Mouse (Mus musculus) CH12.LX (cell line): Measurements from ENCODE around the gene Ccdc142. TPM values are rescaled to one million over a fixed set of nuclear protein-coding genes. Genes with fewer than 3 reads are reported as not detected.

Source experiments
- DNase-seq: peaks from one replicate; pipeline ENCODE4 v3.0.0-alpha.2; 2013; ENCODE audit errors: extremely low read depth
- H3K27ac ChIP-seq: 2 replicates; pipeline ENCODE4 v1.5.1; 2012; ENCODE audit warnings: low read depth, mild to moderate bottlenecking, control low read depth, moderate library complexity; ENCODE audit not compliant: insufficient read depth
- H3K27me3 ChIP-seq: replicated peaks from 2 replicates; pipeline ENCODE3; 2012; ENCODE audit warnings: inconsistent platforms
- H3K36me3 ChIP-seq, 2 experiments: replicated peaks in 1 of 2; 2 replicates each; pipeline versions ENCODE3 to v1.6.1; 2012; ENCODE audit warnings: inconsistent platforms in 1 of 2, low read length in 1 of 2, mild to moderate bottlenecking in 1 of 2, mixed read lengths in 1 of 2, moderate library complexity in 1 of 2; ENCODE audit not compliant: control insufficient read depth in 1 of 2, insufficient read depth in 1 of 2
- H3K4me1 ChIP-seq, 2 experiments: 2 replicates each; pipeline ENCODE4 v1.6.1; 2012; ENCODE audit warnings: inconsistent platforms in 1 of 2, moderate library complexity in 1 of 2; ENCODE audit not compliant: insufficient read depth in 2 of 2, control insufficient read depth in 1 of 2
- H3K4me2 ChIP-seq: 2 replicates; pipeline ENCODE4 v1.6.1; 2012; ENCODE audit warnings: low read depth, mild to moderate bottlenecking, control low read depth; ENCODE audit not compliant: poor library complexity, insufficient read depth, severe bottlenecking
- H3K4me3 ChIP-seq, 3 experiments: fragments of 150-350 bp in 1 of 3; sonication (generic) in 1 of 3; replicated peaks in 1 of 3; 2 replicates each; pipeline versions ENCODE3 to v1.5.1; 2011 to 2012; ENCODE audit warnings: low read depth in 2 of 3, low read length in 2 of 3, mild to moderate bottlenecking in 2 of 3, moderate library complexity in 2 of 3, control low read depth in 1 of 3, improper control_type of control experiment in 1 of 3, inconsistent platforms in 1 of 3, mixed read lengths in 1 of 3; ENCODE audit not compliant: poor library complexity in 1 of 3
- H3K79me2 ChIP-seq: replicated peaks from 2 replicates; pipeline ENCODE4 v1.6.1; 2012; ENCODE audit warnings: mild to moderate bottlenecking, moderate library complexity; ENCODE audit not compliant: control insufficient read depth, poor library complexity, insufficient read depth, severe bottlenecking; ENCODE audit errors: extremely low read depth
- H3K9ac ChIP-seq: 2 replicates; pipeline ENCODE4 v1.6.1; 2012; ENCODE audit warnings: low read depth, mild to moderate bottlenecking, control low read depth, moderate library complexity; ENCODE audit not compliant: insufficient read depth
- H3K9me3 ChIP-seq: replicated peaks from 2 replicates; pipeline ENCODE3; 2012; ENCODE audit warnings: low read length, inconsistent platforms, mixed read lengths
- BHLHE40 ChIP-seq: IDR thresholded peaks from 2 replicates; pipeline ENCODE4 v1.6.1; 2011; ENCODE audit warnings: mild to moderate bottlenecking, low read depth, low read length, improper control_type of control experiment
- CHD2 ChIP-seq: IDR thresholded peaks from 2 replicates; pipeline ENCODE4 v1.6.1; 2011; ENCODE audit warnings: low read length, improper control_type of control experiment
- EP300 ChIP-seq: IDR thresholded peaks from 2 replicates; pipeline ENCODE4 v1.6.1; 2011; ENCODE audit warnings: low read length, improper control_type of control experiment
- ETS1 ChIP-seq: conservative IDR thresholded peaks from 2 replicates; pipeline ENCODE4 v1.6.1; 2012; ENCODE audit warnings: low read depth, mild to moderate bottlenecking, inconsistent platforms, low read length, improper control_type of control experiment, moderate library complexity
- HCFC1 ChIP-seq: IDR thresholded peaks from 2 replicates; pipeline ENCODE4 v1.6.1; 2012; ENCODE audit warnings: low read depth, mild to moderate bottlenecking, inconsistent platforms, low read length, improper control_type of control experiment
- JUN ChIP-seq: IDR thresholded peaks from 2 replicates; pipeline ENCODE4 v1.6.1; 2011; ENCODE audit warnings: low read depth, mild to moderate bottlenecking, low read length, improper control_type of control experiment, moderate library complexity; ENCODE audit not compliant: insufficient read depth
- NELFE ChIP-seq: IDR thresholded peaks from 2 replicates; pipeline ENCODE4 v1.6.1; 2011; ENCODE audit warnings: low read depth, low read length, improper control_type of control experiment
- NRF1 ChIP-seq: IDR thresholded peaks from 2 replicates; pipeline ENCODE4 v1.6.1; 2014; ENCODE audit warnings: low read depth, mild to moderate bottlenecking, inconsistent platforms, low read length, improper control_type of control experiment, moderate library complexity
- PAX5 ChIP-seq: IDR thresholded peaks from 2 replicates; pipeline ENCODE4 v1.6.1; 2012; ENCODE audit warnings: low read length, inconsistent platforms, mixed read lengths
- POLR2A ChIP-seq: IDR thresholded peaks from 2 replicates; pipeline ENCODE4 v1.6.1; 2011; ENCODE audit warnings: low read depth, mild to moderate bottlenecking, improper control_type of control experiment, low read length
- POLR2AphosphoS2 ChIP-seq: IDR thresholded peaks from 2 replicates; pipeline ENCODE4 v1.6.1; 2011; ENCODE audit warnings: low read depth, low read length, improper control_type of control experiment
- RAD21 ChIP-seq: IDR thresholded peaks from 2 replicates; pipeline ENCODE4 v1.6.1; 2011; ENCODE audit warnings: low read depth, mild to moderate bottlenecking, low read length, improper control_type of control experiment, moderate library complexity
- SMC3 ChIP-seq: IDR thresholded peaks from 2 replicates; pipeline ENCODE4 v1.6.1; 2011; ENCODE audit warnings: low read depth, low read length, improper control_type of control experiment
- TBP ChIP-seq: conservative IDR thresholded peaks from 2 replicates; pipeline ENCODE4 v1.6.1; 2011; ENCODE audit warnings: low read depth, low read length, improper control_type of control experiment
- TCF12 ChIP-seq: IDR thresholded peaks from 2 replicates; pipeline ENCODE4 v1.6.1; 2014; ENCODE audit warnings: low read depth, mild to moderate bottlenecking, inconsistent platforms, low read length, improper control_type of control experiment
- ZMIZ1 ChIP-seq: IDR thresholded peaks from 2 replicates; pipeline ENCODE4 v1.6.1; 2012; ENCODE audit warnings: low read depth, mild to moderate bottlenecking, inconsistent platforms, low read length, improper control_type of control experiment
- dilution Hi-C: fragments of 300-500 bp; cut with MboI; formaldehyde crosslinking; loops from 2 replicates; pipeline ENCODE4 v1.14.3; 2020; ENCODE audit warnings: low sequenced_read_pairs; ENCODE audit not compliant: extremely low pct_unique_long_range_greater_than_20kb, extremely low pct_ligation_motif_present
- in situ Hi-C: fragments of 300-500 bp; cut with MboI; formaldehyde crosslinking; loops from 3 replicates; pipeline ENCODE4 v1.14.3; 2019; ENCODE audit warnings: low sequenced_read_pairs, low pct_ligation_motif_present, low pct_unique_long_range_greater_than_20kb, mixed read lengths
- polyA plus RNA-seq: library from polyadenylated mRNA; unstranded; fragments of >175 nt; gene quantifications from 2 replicates; pipeline ENCODE4 v1.2.1, GENCODE M21; 2012; ENCODE audit warnings: low read depth; ENCODE audit not compliant: insufficient read length
- total RNA-seq, 2 experiments: library from RNA; depleted of rRNA; stranded (reverse); fragments of 300-350 nt in 1 of 2; fragments of >200 nt in 1 of 2; gene quantifications; 2 replicates each; pipeline ENCODE4 v1.2.3; 2012 to 2014

Gene Ccdc142
- total and polyA plus RNA-seq, 3 experiments, result 0.38 to 3.1 (median 1.7) TPM

- DNase-seq, result no peak
- no peak within 1 kb of the TSS for H3K9ac ChIP-seq
- H3K79me2 ChIP-seq, result no peaks in the 10 kb centered on the region
- no peak within 1 kb of the TSS for H3K4me2 ChIP-seq
- dilution Hi-C loops (no loop called here), in situ Hi-C loops (no loop called here)
- H3K27me3 ChIP-seq, result no peaks in the 10 kb centered on the region
- no peak within 1 kb of the TSS for H3K27ac ChIP-seq
- no peak within 1 kb of the TSS for H3K4me3 ChIP-seq
- TF ChIP-seq RAD21 (no peak), JUN (no peak), NRF1 (no peak), NELFE (no peak)
- H3K4me1 ChIP-seq, result peaks cover 4 to 8% of the 10 kb centered on the region in 2 experiments; a peak in 3 of 4 replicates
- H3K9me3 ChIP-seq, result no peaks in the 10 kb centered on the region
- peaks cover 3 to 20% of the 10 kb centered on the region in 2 experiments for H3K36me3 ChIP-seq
These were observed 15.0 kb upstream of the Ccdc142 start, which contains the start of gene Lbx2 for GRCm38 (mm10) chr6:83086121-83087035. Lbx2 (plus strand) TSS chr6:83086367.

GRCm38 (mm10) chr6:83087205-83087925, 14.0 kb upstream of the Ccdc142 start:
- H3K4me1 ChIP-seq, result peaks cover 4 to 8% of the 10 kb centered on the region in 2 experiments; a peak in 3 of 4 replicates
- in situ Hi-C loops, result no loop called here
- H3K27ac ChIP-seq, result no peak overlapping the region
- dilution Hi-C loops, result no loop called here
- H3K9ac ChIP-seq, result no peak overlapping the region
- no peak overlapping the region for H3K4me2 ChIP-seq
- H3K27me3 ChIP-seq, result no peaks in the 10 kb centered on the region
- H3K4me3 ChIP-seq, result no peak overlapping the region
- TF ChIP-seq POLR2AphosphoS2 (no peak), CHD2 (no peak), NELFE (no peak), BHLHE40 (no peak), TBP (no peak), SMC3 (no peak), TCF12 (no peak), HCFC1 (no peak), ZMIZ1 (no peak), PAX5 (no peak), EP300 (no peak), ETS1 (no peak), JUN (no peak), POLR2A (no peak)
- DNase-seq, result no peak
- H3K79me2 ChIP-seq, result no peaks in the 10 kb centered on the region
- no peaks in the 10 kb centered on the region for H3K9me3 ChIP-seq
- H3K36me3 ChIP-seq, result peaks cover 2 to 13% of the 10 kb centered on the region in 2 experiments
